Mouse (Mus musculus) embryonic stem cell, embryonic (primary cell): ENCODE measurements at regions not wholly inside any gene's neighbourhood (a gene's known extent, or its start where the extent isn't known, plus 50 kb on each side); places are given as distances from the start of the nearest gene placed in this dataset.

Source experiments
- CTCF ChIA-PET, 4 experiments: fragments of 300-600 bp in 2 of 4; fragments of 350-600 bp in 2 of 4; sonication (Branson Sonifier 250); formaldehyde crosslinking; loops; one replicate each; lab custom pipeline; 2022; ENCODE audit warnings: inconsistent platforms in 2 of 4; lab: Charles Lee
- POLR2A ChIA-PET, 4 experiments: fragments of 300-600 bp in 2 of 4; fragments of 350-600 bp in 2 of 4; sonication (Branson Sonifier 250); formaldehyde crosslinking; loops; one replicate each; lab custom pipeline; 2022; ENCODE audit warnings: antibody characterized with exemption in 4 of 4, inconsistent platforms in 1 of 4; lab: Charles Lee

DNA sequence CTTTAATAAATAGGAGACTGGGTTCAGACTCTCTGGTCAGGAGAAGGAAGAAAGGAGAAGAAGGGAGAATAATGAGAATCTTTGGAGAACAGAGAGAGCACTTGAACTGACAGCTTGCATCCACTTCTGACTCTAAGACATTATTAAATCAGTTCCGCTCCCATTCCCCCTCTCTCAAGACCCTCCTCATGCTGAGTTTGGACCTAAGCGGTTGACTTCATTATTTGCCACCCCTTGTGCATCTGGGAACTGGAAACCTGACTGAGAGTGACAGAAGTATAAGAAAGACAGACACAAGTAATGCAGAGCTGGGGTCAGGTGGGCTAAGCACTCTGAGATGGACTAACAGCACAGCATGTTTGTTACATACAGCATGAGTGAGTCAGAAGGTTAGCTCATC, 80.3 kb upstream of the Khdrbs2 start:
- POLR2A ChIA-PET: interaction anchor here in 1 of 4 experiments (0.6 kb wide), 1 partner anchor 63 kb away, joined by 3 read pairs; no protein-coding TSS in a partner anchor
- CTCF ChIA-PET: no interaction called here

GRCm38 (mm10) chr1:32092994-32093665, 79.4 kb upstream of the Khdrbs2 start:
- POLR2A ChIA-PET: interaction anchor here in 1 of 4 experiments (0.6 kb wide), 1 partner anchor 62 kb away, joined by 3 read pairs; no protein-coding TSS in a partner anchor
- CTCF ChIA-PET: no interaction called here

GRCm38 (mm10) chr1:32104064-32104463, 68.5 kb upstream of the Khdrbs2 start:
- CTCF ChIA-PET: no interaction called here
- POLR2A ChIA-PET: no interaction called here
